In the genomic region with DNA sequence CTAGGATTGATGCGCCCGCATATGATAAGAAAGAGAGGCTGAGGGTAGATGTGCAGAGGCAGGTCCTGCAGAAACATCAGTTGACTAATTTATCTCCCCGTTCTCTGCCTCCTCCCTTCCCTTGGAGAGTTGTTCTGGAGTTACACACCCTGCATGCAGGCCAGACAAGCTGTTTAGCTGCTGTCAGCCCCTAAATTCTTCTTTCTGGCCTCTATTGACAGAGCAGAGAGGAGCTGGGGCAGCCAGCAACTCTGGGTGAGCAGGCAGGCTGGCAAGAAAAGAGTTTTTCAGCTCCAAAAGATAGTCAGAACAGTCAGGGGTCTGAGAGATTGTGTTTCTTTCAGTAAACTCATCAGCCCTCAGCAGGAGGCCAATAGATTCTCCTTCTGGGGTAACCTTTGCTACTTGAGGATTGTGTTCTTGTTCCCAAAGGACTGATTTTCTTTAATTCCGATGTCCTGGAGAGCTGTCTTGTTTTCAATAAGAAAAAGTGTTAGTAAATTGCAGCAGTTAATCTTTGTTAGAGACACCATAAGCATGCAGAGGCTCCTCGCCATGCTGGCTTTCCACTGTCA, we compare ENCODE assay signal across 16 mouse cellular contexts.
DNase-seq lines count a peak whose midpoint lies in the region; ATAC-seq and TF ChIP-seq lines count a peak whose summit lies in the region.
"Had no signal": no experiment of that assay in that cellular context is flagged by ENCODE, and none has a peak within 500 bp of the region (broad histone marks: within the 10 kb centered on the region; RNA-seq: fewer than 3 reads in every experiment).

No protein-coding gene starts in this region.

- no peaks in the 10 kb centered on the region for H3K9me3 ChIP-seq in hindbrain, postnatal 0 days (ENCODE audit: low read length)
- H3K9me3 ChIP-seq in hindbrain, embryonic 12.5 days (replicated peaks) = no peaks in the 10 kb centered on the region
- no peaks in the 10 kb centered on the region for H3K9me3 ChIP-seq in ES-E14 (ENCODE audit: control insufficient read depth, insufficient read depth, low read depth, low read length)
- no peaks in the 10 kb centered on the region for H3K9me3 ChIP-seq in heart, embryonic 12.5 days (replicated peaks)
- H3K9me3 ChIP-seq: forebrain, embryonic 12.5 days; hindbrain, embryonic 15.5 days had no signal

- H3K4me1 ChIP-seq in hindbrain, postnatal 0 days (ENCODE audit: insufficient read depth, low read length) = no peaks in the 10 kb centered on the region
- no peaks in the 10 kb centered on the region for H3K4me1 ChIP-seq in hindbrain, embryonic 12.5 days
- no peaks in the 10 kb centered on the region for H3K4me1 ChIP-seq in ES-E14 (ENCODE audit: control insufficient read depth in 2 of 2, insufficient read depth in 2 of 2, low read length in 2 of 2, poor library complexity in 1 of 2)
- peaks cover 19% of the 10 kb centered on the region for H3K4me1 ChIP-seq in heart, embryonic 12.5 days (replicated peaks)
- H3K4me1 ChIP-seq: hindbrain, embryonic 15.5 days had no signal

- no peaks in the 10 kb centered on the region for H3K27me3 ChIP-seq in hindbrain, postnatal 0 days (ENCODE audit: insufficient read depth, low read length)
- H3K27me3 ChIP-seq in hindbrain, embryonic 12.5 days = no peaks in the 10 kb centered on the region; the same call in 1 of the 2 replicates
- H3K27me3 ChIP-seq in heart, embryonic 12.5 days (replicated peaks) = no peaks in the 10 kb centered on the region
- H3K27me3 ChIP-seq: forebrain, embryonic 12.5 days; hindbrain, embryonic 15.5 days had no signal

- H3K4me2 ChIP-seq in hindbrain, postnatal 0 days (ENCODE audit: low read depth, low read length) = no peak overlapping the region
- no peak overlapping the region for H3K4me2 ChIP-seq in hindbrain, embryonic 12.5 days (replicated peaks)
- no peak overlapping the region for H3K4me2 ChIP-seq in heart, embryonic 12.5 days
- H3K4me2 ChIP-seq: forebrain, embryonic 12.5 days; hindbrain, embryonic 15.5 days; liver, embryonic 11.5 days had no signal

- no peak overlapping the region for H3K27ac ChIP-seq in hindbrain, postnatal 0 days
- no peak overlapping the region for H3K27ac ChIP-seq in hindbrain, embryonic 12.5 days
- H3K27ac ChIP-seq in ES-E14 (ENCODE audit: insufficient read depth, low read depth, low read length, poor library complexity, severe bottlenecking) = no peak overlapping the region
- 0 out of 2 replicates have a peak overlapping the region, but pooled peaks have one; percentile 16 for H3K27ac ChIP-seq in heart, embryonic 12.5 days (ENCODE audit: poor library complexity, severe bottlenecking)
- H3K27ac ChIP-seq: forebrain, embryonic 12.5 days; hindbrain, embryonic 15.5 days had no signal

- in situ Hi-C loops in ES-E14 (cut with MboI; ENCODE audit: low sequenced_read_pairs in 2 of 2, unreplicated experiment in 2 of 2) = no loop called here

- peak; percentile 20 for DNase-seq in hindbrain, postnatal 0 days (ENCODE audit: low spot score)
- peak; percentile 17 for DNase-seq in ES-E14 (ENCODE audit: low read depth, low spot score)
- DNase-seq in brain, embryonic 14.5 days (ENCODE audit: low read depth) = peak; percentile 39
- DNase-seq in kidney, adult 18-20 months = no peak
- DNase-seq: adrenal gland, adult 2 months; cerebellum, postnatal 25 days; kidney, adult 8-10 months; kidney, postnatal 4 days; right cerebral cortex, postnatal 4 days had no signal

- WGBS in hindbrain, postnatal 0 days = 42% methylated on average over 5 of the region's 5 CpGs
- WGBS in hindbrain, embryonic 12.5 days = 43% methylated on average over 5 of the region's 5 CpGs
- WGBS in heart, embryonic 12.5 days = 49% methylated on average over 5 of the region's 5 CpGs

- TF ChIP-seq POLR2A in brain, embryonic 14.5 days (IDR thresholded peaks at IDR 0.05; ENCODE audit: borderline replicate concordance, extremely low read depth, insufficient read depth, insufficient read length, poor library complexity, severe bottlenecking) = no peak

- H3K36me3 ChIP-seq in hindbrain, postnatal 0 days (ENCODE audit: insufficient read depth, low read length) = no peaks in the 10 kb centered on the region
- no peaks in the 10 kb centered on the region for H3K36me3 ChIP-seq in hindbrain, embryonic 12.5 days
- H3K36me3 ChIP-seq in ES-E14 (ENCODE audit: control insufficient read depth, insufficient read depth, low read length, poor library complexity, severe bottlenecking) = no peaks in the 10 kb centered on the region
- no peaks in the 10 kb centered on the region for H3K36me3 ChIP-seq in heart, embryonic 12.5 days
- H3K36me3 ChIP-seq: forebrain, embryonic 12.5 days; hindbrain, embryonic 15.5 days had no signal

- no peak overlapping the region for H3K9ac ChIP-seq in hindbrain, postnatal 0 days (replicated peaks; ENCODE audit: low read length)
- H3K9ac ChIP-seq in hindbrain, embryonic 12.5 days = no peak overlapping the region
- H3K9ac ChIP-seq in ES-E14 (ENCODE audit: insufficient read depth, low read depth, low read length, poor library complexity, severe bottlenecking) = no peak overlapping the region
- 0 out of 2 replicates have a peak overlapping the region, but pooled peaks have one; percentile 9 for H3K9ac ChIP-seq in heart, embryonic 12.5 days
- H3K9ac ChIP-seq: forebrain, embryonic 12.5 days; hindbrain, embryonic 15.5 days had no signal

- TF ChIP-seq CTCF in hindbrain, postnatal 0 days (IDR thresholded peaks at IDR 0.05; ENCODE audit: low read depth) = no peak
- no peak for TF ChIP-seq CTCF in brain, embryonic 14.5 days (IDR thresholded peaks at IDR 0.05; ENCODE audit: borderline replicate concordance, extremely low read depth, insufficient read depth, insufficient read length)

- no peak for ATAC-seq in hindbrain, postnatal 0 days
- ATAC-seq in hindbrain, embryonic 12.5 days (ENCODE audit: low FRiP score) = no peak
- no peak for ATAC-seq in heart, embryonic 12.5 days (ENCODE audit: insufficient number of reproducible peaks, low FRiP score)
- ATAC-seq in CD4-positive, CD25-positive, alpha-beta regulatory T cell, adult 4 months = no peak
- ATAC-seq: lung, postnatal 0 days had no signal

- H3K4me3 ChIP-seq in hindbrain, postnatal 0 days (ENCODE audit: low read length) = no peak overlapping the region
- H3K4me3 ChIP-seq in hindbrain, embryonic 12.5 days = no peak overlapping the region
- no peak overlapping the region for H3K4me3 ChIP-seq in ES-E14 (ENCODE audit: insufficient read depth in 1 of 2, low read depth in 1 of 2, low read length in 2 of 2, poor library complexity in 1 of 2, severe bottlenecking in 1 of 2)
- H3K4me3 ChIP-seq in heart, embryonic 12.5 days = no peak overlapping the region
- H3K4me3 ChIP-seq: forebrain, embryonic 12.5 days; hindbrain, embryonic 15.5 days had no signal

TF ChIP-seq in ES-E14, 5 proteins besides CTCF, POLR2A, EP300 and RAD21:
- no peak for TF ChIP-seq ZNF384 (IDR thresholded peaks at IDR 0.05; ENCODE audit: low read depth, low read length)
- no peak for TF ChIP-seq CHD2 (IDR thresholded peaks at IDR 0.05; ENCODE audit: low read depth, low read length)
- no peak for TF ChIP-seq MAFK (IDR thresholded peaks at IDR 0.05; ENCODE audit: insufficient read depth, low read depth, low read length)
- TF ChIP-seq ZC3H11A (IDR thresholded peaks at IDR 0.05; ENCODE audit: borderline replicate concordance, low read depth, low read length) = no peak
- TF ChIP-seq HCFC1 (IDR thresholded peaks at IDR 0.05; ENCODE audit: borderline replicate concordance, insufficient read depth, low read length) = no peak
